Mouse (Mus musculus): ENCODE data around the gene Slc31a1. TPM values are rescaled to one million over a fixed set of nuclear protein-coding genes. Genes with fewer than 3 reads are reported as not detected.

Slc31a1 gene
- total RNA-seq, 2 experiments from 2014 or later: 2.7 to 3.7 TPM

GRCm38 (mm10) chr4:62437256-62437778 is 76.8 kb downstream of the Slc31a1 start:
- no peak for ATAC-seq (replicated peaks; ENCODE audit: low FRiP score, poor library complexity, severe bottlenecking)

GRCm38 (mm10) chr4:62437871-62438270 is 77.3 kb downstream of the Slc31a1 start:
- ATAC-seq (replicated peaks; ENCODE audit: low FRiP score, poor library complexity, severe bottlenecking): no peak

GRCm38 (mm10) chr4:62439793-62440192 is 79.3 kb downstream of the Slc31a1 start:
- ATAC-seq (replicated peaks; ENCODE audit: low FRiP score, poor library complexity, severe bottlenecking): no peak

GRCm38 (mm10) chr4:62440544-62440943 is 80.0 kb downstream of the Slc31a1 start:
- ATAC-seq (replicated peaks; ENCODE audit: low FRiP score, poor library complexity, severe bottlenecking): no peak

GRCm38 (mm10) chr4:62440986-62441385 is 80.5 kb downstream of the Slc31a1 start:
- ATAC-seq (replicated peaks; ENCODE audit: low FRiP score, poor library complexity, severe bottlenecking): no peak

Other genes with a start within 250 kb of the Slc31a1 start
- gene Mup21, start 209.9 kb upstream of the Slc31a1 start, total RNA-seq (2015; ENCODE audit: low replicate concordance): not detected in 2 replicates
- not detected in 2 replicates for gene Mup21, start 209.9 kb upstream of the Slc31a1 start, total RNA-seq (2017; ENCODE audit: low replicate concordance)
- not detected in 2 replicates for gene Zfp37, start 129.7 kb upstream of the Slc31a1 start, total RNA-seq (2015; ENCODE audit: low replicate concordance)
- gene Zfp37, start 129.7 kb upstream of the Slc31a1 start, total RNA-seq (2017; ENCODE audit: low replicate concordance): not detected in 2 replicates
- 15.0 and 24.4 TPM in 2 replicates for gene Slc31a2, start 98.2 kb upstream of the Slc31a1 start, total RNA-seq (2015; ENCODE audit: low replicate concordance)
- gene Slc31a2, start 98.2 kb upstream of the Slc31a1 start, total RNA-seq (2017; ENCODE audit: low replicate concordance): 8.8 and 13.6 TPM in 2 replicates
- gene Fkbp15, start 179 bp upstream of the Slc31a1 start, total RNA-seq (2015; ENCODE audit: low replicate concordance): 15.0 and 25.9 TPM in 2 replicates
- gene Fkbp15, start 179 bp upstream of the Slc31a1 start, total RNA-seq (2017; ENCODE audit: low replicate concordance): 29.0 and 31.6 TPM in 2 replicates
- 33.4 and 49.1 TPM in 2 replicates for gene Cdc26, start 47.9 kb downstream of the Slc31a1 start, total RNA-seq (2015; ENCODE audit: low replicate concordance)
- gene Cdc26, start 47.9 kb downstream of the Slc31a1 start, total RNA-seq (2017; ENCODE audit: low replicate concordance): 30.9 and 33.0 TPM in 2 replicates
- 1.3 and 2.7 TPM in 2 replicates for gene Prpf4, start 48.1 kb downstream of the Slc31a1 start, total RNA-seq (2015; ENCODE audit: low replicate concordance)
- gene Prpf4, start 48.1 kb downstream of the Slc31a1 start, total RNA-seq (2017; ENCODE audit: low replicate concordance): 7.0 and 12.5 TPM in 2 replicates
- not detected in 2 replicates for gene Rnf183, start 74.5 kb downstream of the Slc31a1 start, total RNA-seq (2015; ENCODE audit: low replicate concordance)
- gene Rnf183, start 74.5 kb downstream of the Slc31a1 start, total RNA-seq (2017; ENCODE audit: low replicate concordance): not detected in 2 replicates
- gene Wdr31, start 110.2 kb downstream of the Slc31a1 start, total RNA-seq (2015; ENCODE audit: low replicate concordance): 0.63 TPM in 1 of 2 replicates, not detected in the other
- 0.42 TPM in 1 of 2 replicates, not detected in the other for gene Wdr31, start 110.2 kb downstream of the Slc31a1 start, total RNA-seq (2017; ENCODE audit: low replicate concordance)
- not detected in 2 replicates for gene Bspry, start 119.3 kb downstream of the Slc31a1 start, total RNA-seq (2015; ENCODE audit: low replicate concordance)
- not detected in 2 replicates for gene Bspry, start 119.3 kb downstream of the Slc31a1 start, total RNA-seq (2017; ENCODE audit: low replicate concordance)
- gene Hdhd3, start 142.7 kb downstream of the Slc31a1 start, total RNA-seq (2015; ENCODE audit: low replicate concordance): not detected in 2 replicates
- 1.0 TPM in 1 of 2 replicates, not detected in the other for gene Hdhd3, start 142.7 kb downstream of the Slc31a1 start, total RNA-seq (2017; ENCODE audit: low replicate concordance)
- gene Alad, start 159.2 kb downstream of the Slc31a1 start, total RNA-seq (2015; ENCODE audit: low replicate concordance): 105 and 125 TPM in 2 replicates
- 81.9 and 128 TPM in 2 replicates for gene Alad, start 159.2 kb downstream of the Slc31a1 start, total RNA-seq (2017; ENCODE audit: low replicate concordance)
- 21.3 and 30.7 TPM in 2 replicates for gene Pole3, start 164.3 kb downstream of the Slc31a1 start, total RNA-seq (2015; ENCODE audit: low replicate concordance)
- 14.1 and 17.3 TPM in 2 replicates for gene Pole3, start 164.3 kb downstream of the Slc31a1 start, total RNA-seq (2017; ENCODE audit: low replicate concordance)
- gene 4933430I17Rik, start 164.6 kb downstream of the Slc31a1 start, total RNA-seq (2015; ENCODE audit: low replicate concordance): not detected in 2 replicates
- not detected in 2 replicates for gene 4933430I17Rik, start 164.6 kb downstream of the Slc31a1 start, total RNA-seq (2017; ENCODE audit: low replicate concordance)
- 13.4 and 18.8 TPM in 2 replicates for gene Rgs3, start 199.1 kb downstream of the Slc31a1 start, total RNA-seq (2015; ENCODE audit: low replicate concordance)
- gene Rgs3, start 199.1 kb downstream of the Slc31a1 start, total RNA-seq (2017; ENCODE audit: low replicate concordance): 2.5 and 4.5 TPM in 2 replicates